Mouse (Mus musculus) retina, adult 2 months (tissue): ENCODE results near the gene Serpinc1.
A peak's percentile ranks its signal among the peaks of the same experiment; 100 is the strongest.
"Not testable (repeated sequence)": the region's sequence is repeated elsewhere in the genome, so short reads cannot be mapped to it uniquely, and the experiment has no call there.

Experiments used
- DNase-seq: peaks from one replicate; pipeline ENCODE4 v3.0.0-alpha.2; 2012; ENCODE audit warnings: low read depth, low spot score

Serpinc1 gene

GRCm38 (mm10) chr1:161025410-161026210 lies 47.2 kb downstream of the Serpinc1 start:
- DNase-seq = no peak

- no peak for DNase-seq
Observed at GRCm38 (mm10) chr1:161027196-161027595, 48.8 kb downstream of the Serpinc1 start.

GRCm38 (mm10) chr1:161028427-161028826 lies 50.0 kb downstream of the Serpinc1 start:
- DNase-seq = not testable (repeated sequence)

- no peak for DNase-seq
Observed at GRCm38 (mm10) chr1:161030058-161030457, 51.7 kb downstream of the Serpinc1 start.

- no peak for DNase-seq
Observed at GRCm38 (mm10) chr1:161031881-161032280, 53.5 kb downstream of the Serpinc1 start.

GRCm38 (mm10) chr1:161032345-161032744 lies 54.0 kb downstream of the Serpinc1 start:
- no peak for DNase-seq

GRCm38 (mm10) chr1:161033856-161034434 lies 55.6 kb downstream of the Serpinc1 start:
- no peak for DNase-seq

- peak; percentile 97 for DNase-seq
Observed at GRCm38 (mm10) chr1:161034435-161035280, 56.3 kb downstream of the Serpinc1 start, which contains the start of gene Zbtb37. Gene Zbtb37, minus strand, starts transcription at chr1:161034849.

GRCm38 (mm10) chr1:161035281-161035785 lies 56.9 kb downstream of the Serpinc1 start:
- no peak for DNase-seq

GRCm38 (mm10) chr1:161035786-161036404 lies 57.5 kb downstream of the Serpinc1 start:
- DNase-seq = no peak

- DNase-seq = no peak
Observed at GRCm38 (mm10) chr1:161036411-161036841, 58.0 kb downstream of the Serpinc1 start.

GRCm38 (mm10) chr1:161037026-161037425 lies 58.6 kb downstream of the Serpinc1 start:
- DNase-seq = no peak

- no peak for DNase-seq
Observed at GRCm38 (mm10) chr1:161037599-161037998, 59.2 kb downstream of the Serpinc1 start.

- DNase-seq = no peak
Observed at GRCm38 (mm10) chr1:161038004-161038403, 59.6 kb downstream of the Serpinc1 start.

GRCm38 (mm10) chr1:161038968-161039721 lies 60.8 kb downstream of the Serpinc1 start:
- DNase-seq = no peak

- no peak for DNase-seq
Observed at GRCm38 (mm10) chr1:161039741-161040425, 61.5 kb downstream of the Serpinc1 start.

- DNase-seq = no peak
Observed at GRCm38 (mm10) chr1:161040426-161040770, 62.0 kb downstream of the Serpinc1 start.

- no peak for DNase-seq
Observed at GRCm38 (mm10) chr1:161040855-161041254, 62.5 kb downstream of the Serpinc1 start.

- DNase-seq = no peak
Observed at GRCm38 (mm10) chr1:161041261-161042020, 63.1 kb downstream of the Serpinc1 start.
